Mouse (Mus musculus): ENCODE data around the gene Tmem135. TPM values are rescaled to one million over a fixed set of nuclear protein-coding genes. Genes with fewer than 3 reads are reported as not detected.

The Tmem135 gene
- polyA plus RNA-seq, 1 experiment, result 203 TPM

- Histone ChIP-seq H3K27ac (ENCODE audit: insufficient read depth, low read depth, low read length) (no peak overlapping the region), H3K36me3 (ENCODE audit: control insufficient read depth, insufficient read depth, low read length) (no peaks in the 10 kb centered on the region), H3K4me3 (ENCODE audit: low read depth, low read length) (no peak overlapping the region), H3K27me3 (ENCODE audit: control insufficient read depth, insufficient read depth, low read length) (no peaks in the 10 kb centered on the region), H3K4me1 (ENCODE audit: control insufficient read depth, insufficient read depth, insufficient read length, low read length) (peaks cover 4% of the 10 kb centered on the region; the same call in 1 of the 2 replicates)
- TF ChIP-seq CTCF (IDR thresholded peaks at IDR 0.05; ENCODE audit: extremely low read depth, insufficient read length, insufficient replicate concordance, low read depth, low read length), result no peak
- no peak for TF ChIP-seq POLR2A (IDR thresholded peaks at IDR 0.05; ENCODE audit: low read depth, low read length)
- WGBS, result 54% methylated on average over 3 of the region's 3 CpGs
Measured at GRCm38 (mm10) chr7:89418917-89419679, 15.1 kb upstream of the Tmem135 start.

GRCm38 (mm10) chr7:89418127-89418653 is 14.2 kb upstream of the Tmem135 start:
- TF ChIP-seq CTCF (IDR thresholded peaks at IDR 0.05; ENCODE audit: extremely low read depth, insufficient read length, insufficient replicate concordance, low read depth, low read length), result no peak
- no peak for TF ChIP-seq POLR2A (IDR thresholded peaks at IDR 0.05; ENCODE audit: low read depth, low read length)
- Histone ChIP-seq H3K36me3 (ENCODE audit: control insufficient read depth, insufficient read depth, low read length) (no peaks in the 10 kb centered on the region), H3K4me1 (ENCODE audit: control insufficient read depth, insufficient read depth, insufficient read length, low read length) (no peaks in the 10 kb centered on the region), H3K27ac (ENCODE audit: insufficient read depth, low read depth, low read length) (no peak overlapping the region), H3K27me3 (ENCODE audit: control insufficient read depth, insufficient read depth, low read length) (no peaks in the 10 kb centered on the region), H3K4me3 (ENCODE audit: low read depth, low read length) (no peak overlapping the region)
- WGBS, result 77% methylated on average over 8 of the region's 8 CpGs

- no peak overlapping the region for H3K4me3 ChIP-seq (ENCODE audit: low read depth, low read length)
- 74% methylated on average over 2 of the region's 2 CpGs for WGBS
- H3K4me1 ChIP-seq (ENCODE audit: control insufficient read depth, insufficient read depth, insufficient read length, low read length), result no peaks in the 10 kb centered on the region
- H3K27me3 ChIP-seq (ENCODE audit: control insufficient read depth, insufficient read depth, low read length), result no peaks in the 10 kb centered on the region
- TF ChIP-seq CTCF (IDR thresholded peaks at IDR 0.05; ENCODE audit: extremely low read depth, insufficient read length, insufficient replicate concordance, low read depth, low read length) (no peak), POLR2A (IDR thresholded peaks at IDR 0.05; ENCODE audit: low read depth, low read length) (no peak)
- H3K36me3 ChIP-seq (ENCODE audit: control insufficient read depth, insufficient read depth, low read length), result no peaks in the 10 kb centered on the region
- H3K27ac ChIP-seq (ENCODE audit: insufficient read depth, low read depth, low read length), result no peak overlapping the region
Measured at GRCm38 (mm10) chr7:89417707-89418106, 13.7 kb upstream of the Tmem135 start.

- peaks cover 11% of the 10 kb centered on the region; the same call in 1 of the 2 replicates for H3K4me1 ChIP-seq (ENCODE audit: control insufficient read depth, insufficient read depth, insufficient read length, low read length)
- no peaks in the 10 kb centered on the region for H3K36me3 ChIP-seq (ENCODE audit: control insufficient read depth, insufficient read depth, low read length)
- 71% methylated on average over 4 of the region's 4 CpGs for WGBS
- H3K27me3 ChIP-seq (ENCODE audit: control insufficient read depth, insufficient read depth, low read length), result no peaks in the 10 kb centered on the region
- TF ChIP-seq POLR2A (IDR thresholded peaks at IDR 0.05; ENCODE audit: low read depth, low read length) (no peak), CTCF (IDR thresholded peaks at IDR 0.05; ENCODE audit: extremely low read depth, insufficient read length, insufficient replicate concordance, low read depth, low read length) (no peak)
- H3K4me3 ChIP-seq (ENCODE audit: low read depth, low read length), result no peak overlapping the region
- H3K27ac ChIP-seq (ENCODE audit: insufficient read depth, low read depth, low read length), result no peak overlapping the region
Measured at GRCm38 (mm10) chr7:89416027-89416426, 12.0 kb upstream of the Tmem135 start.

GRCm38 (mm10) chr7:89412094-89412493 is 8.1 kb upstream of the Tmem135 start:
- Histone ChIP-seq H3K4me1 (ENCODE audit: control insufficient read depth, insufficient read depth, insufficient read length, low read length) (peaks cover 21% of the 10 kb centered on the region; the same call in 1 of the 2 replicates), H3K4me3 (ENCODE audit: low read depth, low read length) (no peak overlapping the region), H3K27ac (ENCODE audit: insufficient read depth, low read depth, low read length) (peak overlapping the region; percentile 56; the same call in 1 of the 2 replicates), H3K36me3 (ENCODE audit: control insufficient read depth, insufficient read depth, low read length) (0 out of 2 replicates have a peak, but pooled peaks cover 6% of the 10 kb centered on the region), H3K27me3 (ENCODE audit: control insufficient read depth, insufficient read depth, low read length) (no peaks in the 10 kb centered on the region)
- TF ChIP-seq POLR2A (IDR thresholded peaks at IDR 0.05; ENCODE audit: low read depth, low read length) (no peak), CTCF (IDR thresholded peaks at IDR 0.05; ENCODE audit: extremely low read depth, insufficient read length, insufficient replicate concordance, low read depth, low read length) (no peak)
- 33% methylated on average over 7 of the region's 7 CpGs for WGBS

- H3K36me3 ChIP-seq (ENCODE audit: control insufficient read depth, insufficient read depth, low read length), result 0 out of 2 replicates have a peak, but pooled peaks cover 7% of the 10 kb centered on the region
- 24% methylated on average over 3 of the region's 3 CpGs for WGBS
- TF ChIP-seq CTCF (IDR thresholded peaks at IDR 0.05; ENCODE audit: extremely low read depth, insufficient read length, insufficient replicate concordance, low read depth, low read length) (no peak), POLR2A (IDR thresholded peaks at IDR 0.05; ENCODE audit: low read depth, low read length) (no peak)
- no peaks in the 10 kb centered on the region for H3K27me3 ChIP-seq (ENCODE audit: control insufficient read depth, insufficient read depth, low read length)
- H3K4me1 ChIP-seq (ENCODE audit: control insufficient read depth, insufficient read depth, insufficient read length, low read length), result peaks cover 21% of the 10 kb centered on the region; the same call in 1 of the 2 replicates
- no peak overlapping the region for H3K4me3 ChIP-seq (ENCODE audit: low read depth, low read length)
- H3K27ac ChIP-seq (ENCODE audit: insufficient read depth, low read depth, low read length), result peak overlapping the region; percentile 59
Measured at GRCm38 (mm10) chr7:89411346-89411745, 7.3 kb upstream of the Tmem135 start.

GRCm38 (mm10) chr7:89410294-89410693 is 6.3 kb upstream of the Tmem135 start:
- no peaks in the 10 kb centered on the region for H3K27me3 ChIP-seq (ENCODE audit: control insufficient read depth, insufficient read depth, low read length)
- peaks cover 22% of the 10 kb centered on the region; the same call in 1 of the 2 replicates for H3K4me1 ChIP-seq (ENCODE audit: control insufficient read depth, insufficient read depth, insufficient read length, low read length)
- H3K36me3 ChIP-seq (ENCODE audit: control insufficient read depth, insufficient read depth, low read length), result 0 out of 2 replicates have a peak, but pooled peaks cover 7% of the 10 kb centered on the region
- TF ChIP-seq POLR2A (IDR thresholded peaks at IDR 0.05; ENCODE audit: low read depth, low read length) (no peak), CTCF (IDR thresholded peaks at IDR 0.05; ENCODE audit: extremely low read depth, insufficient read length, insufficient replicate concordance, low read depth, low read length) (no peak)
- 53% methylated on average over 4 of the region's 4 CpGs for WGBS
- no peak overlapping the region for H3K27ac ChIP-seq (ENCODE audit: insufficient read depth, low read depth, low read length)
- H3K4me3 ChIP-seq (ENCODE audit: low read depth, low read length), result no peak overlapping the region

Data from small intestine, adult 2 months (tissue).